Mouse (Mus musculus) neural tube, embryonic 15.5 days (tissue): ENCODE data around the gene Pwwp2b. TPM values are rescaled to one million over a fixed set of nuclear protein-coding genes. Genes with fewer than 3 reads are reported as not detected.

ENCODE experiments used
- ATAC-seq: fragments of 200-750 bp; cut with Nextera tagmentation; 2 replicates; pipeline ENCODE4 v1.8.0; 2017; ENCODE audit warnings: mild to moderate bottlenecking, moderate TSS enrichment, moderate library complexity; ENCODE audit not compliant: low FRiP score
- H3K27ac ChIP-seq: fragments of 300-500 bp; sonication (generic); replicated peaks from 2 replicates; pipeline ENCODE4 v1.5.1; 2015; ENCODE audit warnings: mild to moderate bottlenecking, inconsistent platforms
- H3K27me3 ChIP-seq: fragments of 300-500 bp; sonication (generic); replicated peaks from 2 replicates; pipeline ENCODE4 v1.6.1; 2015; ENCODE audit warnings: inconsistent platforms
- H3K36me3 ChIP-seq: fragments of 300-500 bp; sonication (generic); 2 replicates; pipeline ENCODE4 v1.6.1; 2015; ENCODE audit warnings: inconsistent platforms
- H3K4me1 ChIP-seq: fragments of 300-500 bp; sonication (generic); 2 replicates; pipeline ENCODE4 v1.6.1; 2015; ENCODE audit warnings: inconsistent platforms
- H3K4me2 ChIP-seq: fragments of 300-500 bp; sonication (generic); 2 replicates; pipeline ENCODE4 v1.6.1; 2015; ENCODE audit warnings: inconsistent platforms, mild to moderate bottlenecking, moderate library complexity
- H3K4me3 ChIP-seq: fragments of 300-500 bp; sonication (generic); replicated peaks from 2 replicates; pipeline ENCODE4 v1.5.1; 2015; ENCODE audit warnings: mild to moderate bottlenecking, inconsistent platforms
- H3K9ac ChIP-seq: fragments of 300-500 bp; sonication (generic); replicated peaks from 2 replicates; pipeline ENCODE4 v1.6.1; 2015; ENCODE audit warnings: mild to moderate bottlenecking, inconsistent platforms
- H3K9me3 ChIP-seq: fragments of 300-500 bp; sonication (generic); replicated peaks from 2 replicates; pipeline ENCODE4 v1.6.1; 2016; ENCODE audit warnings: inconsistent platforms
- WGBS: fragments of 180-500 bp; shearing (Covaris S2); methylation state at CpG from one replicate; pipeline ENCODE4 v1.1.7; 2015; ENCODE audit warnings: mixed read lengths; 5-methylcytosine and 5-hydroxymethylcytosine counted together
- polyA plus RNA-seq: library from polyadenylated mRNA; unstranded; fragments of >200 nt; fragmentation: Nextera tagmentation; extraction: Ambion mirVana; gene quantifications from 2 replicates; pipeline ENCODE4 v1.2.1, GENCODE M21; 2015

The Pwwp2b gene
- polyA plus RNA-seq, 1 experiment from 2014 or later, result 5.8 TPM

GRCm38 (mm10) chr7:139266886-139267870 is 18.9 kb downstream of the Pwwp2b start:
- WGBS, result 84% methylated on average over 8 of the region's 8 CpGs
- Histone ChIP-seq H3K9ac (no peak overlapping the region), H3K27me3 (no peaks in the 10 kb centered on the region)

GRCm38 (mm10) chr7:139270738-139271137 is 22.5 kb downstream of the Pwwp2b start:
- H3K4me1 ChIP-seq, result peaks cover 24% of the 10 kb centered on the region
- H3K36me3 ChIP-seq, result 0 out of 2 replicates have a peak, but pooled peaks cover 13% of the 10 kb centered on the region
- H3K27ac ChIP-seq, result no peak overlapping the region
- no peaks in the 10 kb centered on the region for H3K9me3 ChIP-seq
- no peak overlapping the region for H3K9ac ChIP-seq
- no peak overlapping the region for H3K4me3 ChIP-seq
- WGBS, result 86% methylated on average over 1 of the region's 1 CpGs
- ATAC-seq, result no peak
- H3K4me2 ChIP-seq, result no peak overlapping the region
- no peaks in the 10 kb centered on the region for H3K27me3 ChIP-seq

More at GRCm38 (mm10) chr7:139266886-139267870, 18.9 kb downstream of the Pwwp2b start:
- no peaks in the 10 kb centered on the region for H3K9me3 ChIP-seq
- ATAC-seq, result no peak
- H3K4me2 ChIP-seq, result no peak overlapping the region
- 0 out of 2 replicates have a peak overlapping the region, but pooled peaks have one; percentile 14 for H3K27ac ChIP-seq
- 0 out of 2 replicates have a peak, but pooled peaks cover 13% of the 10 kb centered on the region for H3K36me3 ChIP-seq
- H3K4me1 ChIP-seq, result peaks cover 7% of the 10 kb centered on the region; the same call in 1 of the 2 replicates
- no peak overlapping the region for H3K4me3 ChIP-seq

- no peak overlapping the region for H3K4me3 ChIP-seq
- H3K27me3 ChIP-seq, result no peaks in the 10 kb centered on the region
- no peak overlapping the region for H3K27ac ChIP-seq
- H3K9me3 ChIP-seq, result no peaks in the 10 kb centered on the region
- WGBS, result 83% methylated on average over 5 of the region's 5 CpGs
- H3K4me2 ChIP-seq, result no peak overlapping the region
- H3K36me3 ChIP-seq, result 0 out of 2 replicates have a peak, but pooled peaks cover 13% of the 10 kb centered on the region
- no peak for ATAC-seq
- H3K9ac ChIP-seq, result no peak overlapping the region
- H3K4me1 ChIP-seq, result peaks cover 31% of the 10 kb centered on the region
Observed at GRCm38 (mm10) chr7:139271871-139272270, 23.6 kb downstream of the Pwwp2b start.

- H3K4me2 ChIP-seq, result no peak overlapping the region
- no peaks in the 10 kb centered on the region for H3K27me3 ChIP-seq
- H3K4me3 ChIP-seq, result no peak overlapping the region
- 0 out of 2 replicates have a peak, but pooled peaks cover 13% of the 10 kb centered on the region for H3K36me3 ChIP-seq
- H3K9ac ChIP-seq, result no peak overlapping the region
- peaks cover 31% of the 10 kb centered on the region for H3K4me1 ChIP-seq
- no peak overlapping the region; the same call in 1 of the 2 replicates for H3K27ac ChIP-seq
- no peak for ATAC-seq
- no peaks in the 10 kb centered on the region for H3K9me3 ChIP-seq
- WGBS, result 33% methylated on average over 1 of the region's 1 CpGs
Observed at GRCm38 (mm10) chr7:139272639-139273396, 24.5 kb downstream of the Pwwp2b start.

GRCm38 (mm10) chr7:139273397-139273719 is 25.1 kb downstream of the Pwwp2b start:
- Histone ChIP-seq H3K27ac (no peak overlapping the region), H3K4me3 (no peak overlapping the region), H3K36me3 (0 out of 2 replicates have a peak, but pooled peaks cover 8% of the 10 kb centered on the region), H3K9me3 (no peaks in the 10 kb centered on the region), H3K9ac (no peak overlapping the region), H3K4me1 (peaks cover 31% of the 10 kb centered on the region), H3K4me2 (no peak overlapping the region), H3K27me3 (no peaks in the 10 kb centered on the region)
- no peak for ATAC-seq
- WGBS, result 88% methylated on average over 2 of the region's 2 CpGs

- no peaks in the 10 kb centered on the region for H3K9me3 ChIP-seq
- H3K9ac ChIP-seq, result no peak overlapping the region
- H3K4me3 ChIP-seq, result no peak overlapping the region
- H3K4me1 ChIP-seq, result peaks cover 31% of the 10 kb centered on the region
- WGBS, result 49% methylated on average over 10 of the region's 10 CpGs
- 0 out of 2 replicates have a peak, but pooled peaks have one; percentile 25 for ATAC-seq
- peak overlapping the region; percentile 60 for H3K27ac ChIP-seq
- H3K27me3 ChIP-seq, result no peaks in the 10 kb centered on the region
- H3K36me3 ChIP-seq, result no peaks in the 10 kb centered on the region
- H3K4me2 ChIP-seq, result no peak overlapping the region; the same call in 1 of the 2 replicates
Observed at GRCm38 (mm10) chr7:139275586-139275985, 27.3 kb downstream of the Pwwp2b start.

GRCm38 (mm10) chr7:139276150-139276549 is 27.9 kb downstream of the Pwwp2b start:
- Histone ChIP-seq H3K4me2 (no peak overlapping the region), H3K9me3 (no peaks in the 10 kb centered on the region), H3K27me3 (no peaks in the 10 kb centered on the region), H3K9ac (no peak overlapping the region), H3K4me1 (peaks cover 31% of the 10 kb centered on the region), H3K4me3 (no peak overlapping the region), H3K36me3 (no peaks in the 10 kb centered on the region), H3K27ac (no peak overlapping the region)
- no peak for ATAC-seq
- 83% methylated on average over 10 of the region's 10 CpGs for WGBS

GRCm38 (mm10) chr7:139277536-139277935 is 29.3 kb downstream of the Pwwp2b start:
- no peak overlapping the region for H3K4me3 ChIP-seq
- no peak overlapping the region for H3K27ac ChIP-seq
- ATAC-seq, result no peak
- 76% methylated on average over 7 of the region's 7 CpGs for WGBS
- no peaks in the 10 kb centered on the region for H3K9me3 ChIP-seq
- H3K9ac ChIP-seq, result no peak overlapping the region
- H3K36me3 ChIP-seq, result no peaks in the 10 kb centered on the region
- H3K4me2 ChIP-seq, result no peak overlapping the region
- no peaks in the 10 kb centered on the region for H3K27me3 ChIP-seq
- peaks cover 26% of the 10 kb centered on the region for H3K4me1 ChIP-seq

- Histone ChIP-seq H3K9me3 (no peaks in the 10 kb centered on the region), H3K36me3 (no peaks in the 10 kb centered on the region), H3K4me3 (no peak overlapping the region), H3K4me1 (peaks cover 14% of the 10 kb centered on the region), H3K4me2 (no peak overlapping the region), H3K27ac (no peak overlapping the region), H3K27me3 (no peaks in the 10 kb centered on the region), H3K9ac (no peak overlapping the region)
- 73% methylated on average over 5 of the region's 5 CpGs for WGBS
- no peak for ATAC-seq
Observed at GRCm38 (mm10) chr7:139279571-139279970, 31.3 kb downstream of the Pwwp2b start.

GRCm38 (mm10) chr7:139280044-139280443 is 31.8 kb downstream of the Pwwp2b start:
- Histone ChIP-seq H3K27me3 (no peaks in the 10 kb centered on the region), H3K27ac (no peak overlapping the region), H3K4me1 (peaks cover 14% of the 10 kb centered on the region), H3K36me3 (no peaks in the 10 kb centered on the region), H3K9ac (no peak overlapping the region), H3K4me2 (no peak overlapping the region), H3K9me3 (no peaks in the 10 kb centered on the region), H3K4me3 (no peak overlapping the region)
- no peak for ATAC-seq
- WGBS, result 80% methylated on average over 1 of the region's 1 CpGs

- Histone ChIP-seq H3K4me3 (no peak overlapping the region), H3K9ac (no peak overlapping the region), H3K36me3 (no peaks in the 10 kb centered on the region), H3K27ac (no peak overlapping the region), H3K4me2 (no peak overlapping the region), H3K9me3 (no peaks in the 10 kb centered on the region), H3K4me1 (peaks cover 2% of the 10 kb centered on the region; the same call in 1 of the 2 replicates), H3K27me3 (no peaks in the 10 kb centered on the region)
- ATAC-seq, result no peak
- 30% methylated on average over 2 of the region's 2 CpGs for WGBS
Observed at GRCm38 (mm10) chr7:139281195-139281594, 32.9 kb downstream of the Pwwp2b start.
